In the genomic region with DNA sequence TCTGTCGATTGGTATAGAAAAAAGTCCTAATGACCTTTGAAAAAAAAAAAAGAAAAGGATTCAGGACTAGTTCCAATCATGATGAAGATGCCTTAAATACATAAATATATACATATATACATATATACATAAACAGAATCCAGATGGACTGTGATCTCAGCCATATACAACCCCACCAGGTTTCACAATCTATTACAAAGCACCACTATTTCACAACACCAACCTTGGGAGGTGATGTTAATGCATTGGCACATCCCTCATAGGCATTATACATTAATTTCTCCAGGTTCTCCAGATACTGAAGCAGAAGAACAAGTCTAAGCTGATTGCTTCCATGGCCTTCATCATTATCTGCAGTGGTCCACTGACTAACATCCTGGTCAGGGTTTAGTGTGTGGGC, we compare ENCODE assay signal across 31 mouse cellular contexts.
"Had no signal": no experiment of that assay in that cellular context is flagged by ENCODE, and none has a peak within 500 bp of the region (broad histone marks: within the 10 kb centered on the region; RNA-seq: fewer than 3 reads in every experiment).

No protein-coding gene starts in this region.

- H3K4me1 ChIP-seq: limb, embryonic 10.5 days; limb, embryonic 12.5 days; limb, embryonic 13.5 days; limb, embryonic 15.5 days; lung, embryonic 15.5 days; midbrain, embryonic 10.5 days; midbrain, embryonic 12.5 days; midbrain, embryonic 13.5 days; midbrain, embryonic 15.5 days; neural tube, embryonic 12.5 days; neural tube, embryonic 13.5 days had no signal

- H3K27me3 ChIP-seq: limb, embryonic 12.5 days; limb, embryonic 13.5 days; limb, embryonic 15.5 days; liver, embryonic 12.5 days; liver, embryonic 13.5 days; liver, embryonic 15.5 days; lung, embryonic 15.5 days; megakaryocyte, embryonic 14.5 days; midbrain, embryonic 12.5 days; midbrain, embryonic 13.5 days; midbrain, embryonic 15.5 days; neural tube, embryonic 12.5 days; neural tube, embryonic 13.5 days had no signal

- H3K9me3 ChIP-seq: limb, embryonic 10.5 days; limb, embryonic 12.5 days; limb, embryonic 13.5 days; limb, embryonic 15.5 days; liver, embryonic 12.5 days; liver, embryonic 13.5 days; liver, embryonic 15.5 days; lung, embryonic 15.5 days; megakaryocyte, embryonic 14.5 days; midbrain, embryonic 10.5 days; midbrain, embryonic 12.5 days; midbrain, embryonic 13.5 days; midbrain, embryonic 15.5 days; neural tube, embryonic 12.5 days; neural tube, embryonic 13.5 days had no signal

- H3K4me3 ChIP-seq: limb, embryonic 10.5 days; limb, embryonic 12.5 days; limb, embryonic 13.5 days; limb, embryonic 15.5 days; liver, embryonic 12.5 days; liver, embryonic 13.5 days; liver, embryonic 15.5 days; lung, embryonic 15.5 days; megakaryocyte, embryonic 14.5 days; midbrain, embryonic 10.5 days; midbrain, embryonic 12.5 days; midbrain, embryonic 13.5 days; midbrain, embryonic 15.5 days; myocyte; neural tube, embryonic 12.5 days; neural tube, embryonic 13.5 days had no signal

- H3K9ac ChIP-seq: limb, embryonic 12.5 days; limb, embryonic 13.5 days; limb, embryonic 15.5 days; liver, embryonic 12.5 days; liver, embryonic 13.5 days; liver, embryonic 14.5 days; liver, embryonic 15.5 days; lung, embryonic 14.5 days; lung, embryonic 15.5 days; midbrain, embryonic 12.5 days; midbrain, embryonic 13.5 days; midbrain, embryonic 15.5 days; neural tube, embryonic 12.5 days; neural tube, embryonic 13.5 days had no signal

- ATAC-seq: liver, embryonic 12.5 days; lung, postnatal 0 days; midbrain, embryonic 13.5 days; midbrain, embryonic 15.5 days; midbrain, embryonic 16.5 days had no signal

- H3K4me2 ChIP-seq: limb, embryonic 12.5 days; limb, embryonic 13.5 days; limb, embryonic 15.5 days; liver, embryonic 12.5 days; liver, embryonic 13.5 days; liver, embryonic 15.5 days; lung, embryonic 14.5 days; lung, embryonic 15.5 days; midbrain, embryonic 11.5 days; midbrain, embryonic 12.5 days; midbrain, embryonic 13.5 days; midbrain, embryonic 15.5 days; neural tube, embryonic 12.5 days; neural tube, embryonic 13.5 days had no signal

- DNase-seq: left cerebral cortex, postnatal 4 days; liver; liver, embryonic 13.5 days; lung, adult 18-20 months; lung, adult 2 months; lung, embryonic 14.5 days; lung, postnatal 10 days; lung, postnatal 14 days; lung, postnatal 36 days; lung, postnatal 4 days; midbrain, embryonic 14.5 days had no signal

- H3K27ac ChIP-seq: limb, embryonic 10.5 days; limb, embryonic 12.5 days; limb, embryonic 13.5 days; limb, embryonic 15.5 days; liver, embryonic 12.5 days; liver, embryonic 13.5 days; liver, embryonic 14.5 days; liver, embryonic 15.5 days; lung, embryonic 15.5 days; macrophage; midbrain, embryonic 10.5 days; midbrain, embryonic 12.5 days; midbrain, embryonic 13.5 days; midbrain, embryonic 15.5 days; neural tube, embryonic 12.5 days; neural tube, embryonic 13.5 days had no signal
